Mouse (Mus musculus): ENCODE data around the gene Sc5d.

GRCm38 (mm10) chr9:42219001-42219660 lies 44.9 kb downstream of the Sc5d start:
- TF ChIP-seq CTCF (IDR thresholded peaks at IDR 0.05; ENCODE audit: control insufficient read depth, insufficient read depth, insufficient replicate concordance, low read depth, low read length) (no peak), POLR2A (IDR thresholded peaks at IDR 0.05; ENCODE audit: control insufficient read depth, low read depth, low read length) (no peak)

Data from testis, adult 2 months (tissue).